Mouse (Mus musculus) CH12.LX (cell line): ENCODE measurements around the gene Ptprg. TPM values are rescaled to one million over a fixed set of nuclear protein-coding genes. Genes with fewer than 3 reads are reported as not detected.

ENCODE experiments used
- DNase-seq: peaks from one replicate; pipeline ENCODE4 v3.0.0-alpha.2; 2013; ENCODE audit errors: extremely low read depth
- H3K27ac ChIP-seq: 2 replicates; pipeline ENCODE4 v1.5.1; 2012; ENCODE audit warnings: low read depth, mild to moderate bottlenecking, control low read depth, moderate library complexity; ENCODE audit not compliant: insufficient read depth
- H3K27me3 ChIP-seq: replicated peaks from 2 replicates; pipeline ENCODE3; 2012; ENCODE audit warnings: inconsistent platforms
- H3K36me3 ChIP-seq, 2 experiments: replicated peaks in 1 of 2; 2 replicates each; pipeline versions ENCODE3 to v1.6.1; 2012; ENCODE audit warnings: inconsistent platforms in 1 of 2, low read length in 1 of 2, mild to moderate bottlenecking in 1 of 2, mixed read lengths in 1 of 2, moderate library complexity in 1 of 2; ENCODE audit not compliant: control insufficient read depth in 1 of 2, insufficient read depth in 1 of 2
- H3K4me1 ChIP-seq, 2 experiments: 2 replicates each; pipeline ENCODE4 v1.6.1; 2012; ENCODE audit warnings: inconsistent platforms in 1 of 2, moderate library complexity in 1 of 2; ENCODE audit not compliant: insufficient read depth in 2 of 2, control insufficient read depth in 1 of 2
- H3K4me2 ChIP-seq: 2 replicates; pipeline ENCODE4 v1.6.1; 2012; ENCODE audit warnings: low read depth, mild to moderate bottlenecking, control low read depth; ENCODE audit not compliant: poor library complexity, insufficient read depth, severe bottlenecking
- H3K4me3 ChIP-seq, 3 experiments: fragments of 150-350 bp in 1 of 3; sonication (generic) in 1 of 3; replicated peaks in 1 of 3; 2 replicates each; pipeline versions ENCODE3 to v1.5.1; 2011 to 2012; ENCODE audit warnings: low read depth in 2 of 3, low read length in 2 of 3, mild to moderate bottlenecking in 2 of 3, moderate library complexity in 2 of 3, control low read depth in 1 of 3, improper control_type of control experiment in 1 of 3, inconsistent platforms in 1 of 3, mixed read lengths in 1 of 3; ENCODE audit not compliant: poor library complexity in 1 of 3
- H3K79me2 ChIP-seq: replicated peaks from 2 replicates; pipeline ENCODE4 v1.6.1; 2012; ENCODE audit warnings: mild to moderate bottlenecking, moderate library complexity; ENCODE audit not compliant: control insufficient read depth, poor library complexity, insufficient read depth, severe bottlenecking; ENCODE audit errors: extremely low read depth
- H3K9ac ChIP-seq: 2 replicates; pipeline ENCODE4 v1.6.1; 2012; ENCODE audit warnings: low read depth, mild to moderate bottlenecking, control low read depth, moderate library complexity; ENCODE audit not compliant: insufficient read depth
- H3K9me3 ChIP-seq: replicated peaks from 2 replicates; pipeline ENCODE3; 2012; ENCODE audit warnings: low read length, inconsistent platforms, mixed read lengths
- BHLHE40 ChIP-seq: IDR thresholded peaks from 2 replicates; pipeline ENCODE4 v1.6.1; 2011; ENCODE audit warnings: mild to moderate bottlenecking, low read depth, low read length, improper control_type of control experiment
- CHD1 ChIP-seq: IDR thresholded peaks from 2 replicates; pipeline ENCODE4 v1.6.1; 2012; ENCODE audit warnings: low read depth, low read length, improper control_type of control experiment, inconsistent platforms
- CHD2 ChIP-seq: IDR thresholded peaks from 2 replicates; pipeline ENCODE4 v1.6.1; 2011; ENCODE audit warnings: low read length, improper control_type of control experiment
- CTCF ChIP-seq, 2 experiments: IDR thresholded peaks in 1 of 2; conservative IDR thresholded peaks in 1 of 2; 2 replicates each; pipeline ENCODE4 v1.5.1; 2011 to 2012; ENCODE audit warnings: low read depth in 2 of 2, low read length in 2 of 2, improper control_type of control experiment in 1 of 2, inconsistent platforms in 1 of 2, mild to moderate bottlenecking in 1 of 2, moderate library complexity in 1 of 2
- E2F4 ChIP-seq: IDR thresholded peaks from 2 replicates; pipeline ENCODE4 v1.6.1; 2011; ENCODE audit warnings: low read depth, low read length, improper control_type of control experiment; ENCODE audit not compliant: insufficient replicate concordance
- ELF1 ChIP-seq: IDR thresholded peaks from 2 replicates; pipeline ENCODE4 v1.6.1; 2014; ENCODE audit warnings: low read depth, mild to moderate bottlenecking, inconsistent platforms, low read length, improper control_type of control experiment
- EP300 ChIP-seq: IDR thresholded peaks from 2 replicates; pipeline ENCODE4 v1.6.1; 2011; ENCODE audit warnings: low read length, improper control_type of control experiment
- ETS1 ChIP-seq: conservative IDR thresholded peaks from 2 replicates; pipeline ENCODE4 v1.6.1; 2012; ENCODE audit warnings: low read depth, mild to moderate bottlenecking, inconsistent platforms, low read length, improper control_type of control experiment, moderate library complexity
- HCFC1 ChIP-seq: IDR thresholded peaks from 2 replicates; pipeline ENCODE4 v1.6.1; 2012; ENCODE audit warnings: low read depth, mild to moderate bottlenecking, inconsistent platforms, low read length, improper control_type of control experiment
- IRF4 ChIP-seq: IDR thresholded peaks from 2 replicates; pipeline ENCODE4 v1.6.1; 2014; ENCODE audit warnings: low read depth, mild to moderate bottlenecking, inconsistent platforms, low read length, improper control_type of control experiment
- JUND ChIP-seq: conservative IDR thresholded peaks from 2 replicates; pipeline ENCODE4 v1.6.1; 2011; ENCODE audit warnings: low read depth, low read length, improper control_type of control experiment
- MAFK ChIP-seq: IDR thresholded peaks from 2 replicates; pipeline ENCODE4 v1.6.1; 2011; ENCODE audit warnings: low read length, improper control_type of control experiment; ENCODE audit not compliant: insufficient replicate concordance
- MAX ChIP-seq: IDR thresholded peaks from 2 replicates; pipeline ENCODE4 v1.6.1; 2011; ENCODE audit warnings: low read length, improper control_type of control experiment
- MAZ ChIP-seq: IDR thresholded peaks from 2 replicates; pipeline ENCODE4 v1.6.1; 2012; ENCODE audit warnings: low read depth, mild to moderate bottlenecking, inconsistent platforms, low read length, improper control_type of control experiment, moderate library complexity
- MEF2A ChIP-seq: IDR thresholded peaks from 2 replicates; pipeline ENCODE4 v1.6.1; 2014; ENCODE audit warnings: low read depth, mild to moderate bottlenecking, inconsistent platforms, low read length, improper control_type of control experiment, borderline replicate concordance
- MYC ChIP-seq: IDR thresholded peaks from 2 replicates; pipeline ENCODE4 v1.6.1; 2011; ENCODE audit warnings: low read depth, mild to moderate bottlenecking, improper control_type of control experiment, low read length
- NELFE ChIP-seq: IDR thresholded peaks from 2 replicates; pipeline ENCODE4 v1.6.1; 2011; ENCODE audit warnings: low read depth, low read length, improper control_type of control experiment
- NRF1 ChIP-seq: IDR thresholded peaks from 2 replicates; pipeline ENCODE4 v1.6.1; 2014; ENCODE audit warnings: low read depth, mild to moderate bottlenecking, inconsistent platforms, low read length, improper control_type of control experiment, moderate library complexity
- PAX5 ChIP-seq: IDR thresholded peaks from 2 replicates; pipeline ENCODE4 v1.6.1; 2012; ENCODE audit warnings: low read length, inconsistent platforms, mixed read lengths
- POLR2A ChIP-seq: IDR thresholded peaks from 2 replicates; pipeline ENCODE4 v1.6.1; 2011; ENCODE audit warnings: low read depth, mild to moderate bottlenecking, improper control_type of control experiment, low read length
- RAD21 ChIP-seq: IDR thresholded peaks from 2 replicates; pipeline ENCODE4 v1.6.1; 2011; ENCODE audit warnings: low read depth, mild to moderate bottlenecking, low read length, improper control_type of control experiment, moderate library complexity
- SIN3A ChIP-seq: IDR thresholded peaks from 2 replicates; pipeline ENCODE4 v1.6.1; 2012; ENCODE audit warnings: low read length, improper control_type of control experiment, inconsistent platforms
- SMC3 ChIP-seq: IDR thresholded peaks from 2 replicates; pipeline ENCODE4 v1.6.1; 2011; ENCODE audit warnings: low read depth, low read length, improper control_type of control experiment
- TBP ChIP-seq: conservative IDR thresholded peaks from 2 replicates; pipeline ENCODE4 v1.6.1; 2011; ENCODE audit warnings: low read depth, low read length, improper control_type of control experiment
- UBTF ChIP-seq: IDR thresholded peaks from 2 replicates; pipeline ENCODE4 v1.6.1; 2012; ENCODE audit warnings: low read depth, mild to moderate bottlenecking, inconsistent platforms, low read length, improper control_type of control experiment, moderate library complexity
- USF1 ChIP-seq: IDR thresholded peaks from 2 replicates; pipeline ENCODE4 v1.6.1; 2014; ENCODE audit warnings: low read depth, mild to moderate bottlenecking, inconsistent platforms, low read length, improper control_type of control experiment
- ZKSCAN1 ChIP-seq: IDR thresholded peaks from 2 replicates; pipeline ENCODE4 v1.6.1; 2012; ENCODE audit warnings: low read depth, inconsistent platforms, low read length, improper control_type of control experiment, borderline replicate concordance
- ZMIZ1 ChIP-seq: IDR thresholded peaks from 2 replicates; pipeline ENCODE4 v1.6.1; 2012; ENCODE audit warnings: low read depth, mild to moderate bottlenecking, inconsistent platforms, low read length, improper control_type of control experiment
- ZNF384 ChIP-seq: IDR thresholded peaks from 2 replicates; pipeline ENCODE4 v1.6.1; 2012; ENCODE audit warnings: low read depth, low read length, improper control_type of control experiment, inconsistent platforms
- dilution Hi-C: fragments of 300-500 bp; cut with MboI; formaldehyde crosslinking; loops from 2 replicates; pipeline ENCODE4 v1.14.3; 2020; ENCODE audit warnings: low sequenced_read_pairs; ENCODE audit not compliant: extremely low pct_unique_long_range_greater_than_20kb, extremely low pct_ligation_motif_present
- in situ Hi-C: fragments of 300-500 bp; cut with MboI; formaldehyde crosslinking; loops from 3 replicates; pipeline ENCODE4 v1.14.3; 2019; ENCODE audit warnings: low sequenced_read_pairs, low pct_ligation_motif_present, low pct_unique_long_range_greater_than_20kb, mixed read lengths
- polyA plus RNA-seq: library from polyadenylated mRNA; unstranded; fragments of >175 nt; gene quantifications from 2 replicates; pipeline ENCODE4 v1.2.1, GENCODE M21; 2012; ENCODE audit warnings: low read depth; ENCODE audit not compliant: insufficient read length
- total RNA-seq, 2 experiments: library from RNA; depleted of rRNA; stranded (reverse); fragments of 300-350 nt in 1 of 2; fragments of >200 nt in 1 of 2; gene quantifications; 2 replicates each; pipeline ENCODE4 v1.2.3; 2012 to 2014

Gene Ptprg
- total and polyA plus RNA-seq, 3 experiments, result 0.08 TPM; not detected in 2

- Histone ChIP-seq H3K4me2 (no peak overlapping the region), H3K79me2 (no peaks in the 10 kb centered on the region), H3K27ac (no peak overlapping the region), H3K4me1 (no peaks in the 10 kb centered on the region), H3K9me3 (peaks cover 90% of the 10 kb centered on the region), H3K4me3 (no peak overlapping the region), H3K27me3 (no peaks in the 10 kb centered on the region), H3K36me3 (no peaks in the 10 kb centered on the region), H3K9ac (no peak overlapping the region)
- dilution Hi-C loops (no loop called here), in situ Hi-C loops (no loop called here)
- no peak for DNase-seq
- TF ChIP-seq ZMIZ1 (no peak), EP300 (no peak), IRF4 (no peak), PAX5 (no peak), SIN3A (no peak), ETS1 (no peak), ZKSCAN1 (no peak), MAZ (no peak), BHLHE40 (no peak), SMC3 (no peak), JUND (no peak), MEF2A (no peak), ELF1 (no peak), UBTF (no peak), POLR2A (no peak), RAD21 (no peak), HCFC1 (no peak), NRF1 (no peak), USF1 (no peak)
Observed at GRCm38 (mm10) chr14:11564456-11564855, 11.1 kb downstream of the Ptprg start.

- dilution Hi-C loops (no loop called here), in situ Hi-C loops (no loop called here)
- no peak overlapping the region for H3K4me3 ChIP-seq
Observed at GRCm38 (mm10) chr14:11565283-11565682, 12.0 kb downstream of the Ptprg start.

More at GRCm38 (mm10) chr14:11565283-11565682, 12.0 kb downstream of the Ptprg start:
- H3K9me3 ChIP-seq, result peaks cover 88% of the 10 kb centered on the region
- no peaks in the 10 kb centered on the region for H3K4me1 ChIP-seq
- no peaks in the 10 kb centered on the region for H3K36me3 ChIP-seq
- TF ChIP-seq ELF1 (no peak), IRF4 (no peak), RAD21 (no peak), MYC (no peak), CTCF (conservative IDR thresholded peaks at IDR 0.05 in 1 of 2, IDR thresholded peaks at IDR 0.05 in 1 of 2; ENCODE audit: low read depth in 2 of 2, low read length in 2 of 2) (no peak), MAFK (no peak), E2F4 (no peak), MEF2A (no peak), MAZ (no peak), CHD1 (no peak), NELFE (no peak), TBP (no peak), POLR2A (no peak), MAX (no peak), NRF1 (no peak), CHD2 (no peak), PAX5 (no peak), ZNF384 (no peak), ETS1 (no peak)
- H3K27me3 ChIP-seq, result no peaks in the 10 kb centered on the region
- H3K4me2 ChIP-seq, result no peak overlapping the region
- H3K79me2 ChIP-seq, result no peaks in the 10 kb centered on the region
- H3K9ac ChIP-seq, result no peak overlapping the region
- no peak overlapping the region for H3K27ac ChIP-seq
- no peak for DNase-seq
